Mouse (Mus musculus) ovary, postnatal 10 days (tissue): ENCODE data around the gene Olfr1408.

Source experiments
- DNase-seq: peaks from one replicate; pipeline ENCODE4 v3.0.0; 2022; ENCODE audit warnings: low spot score

Olfr1408 gene

GRCm38 (mm10) chr1:173137274-173137673 is at the start of gene Olfr1408:
Gene Olfr1408, minus strand, starts transcription at chr1:173137374.
- no peak for DNase-seq

DNA sequence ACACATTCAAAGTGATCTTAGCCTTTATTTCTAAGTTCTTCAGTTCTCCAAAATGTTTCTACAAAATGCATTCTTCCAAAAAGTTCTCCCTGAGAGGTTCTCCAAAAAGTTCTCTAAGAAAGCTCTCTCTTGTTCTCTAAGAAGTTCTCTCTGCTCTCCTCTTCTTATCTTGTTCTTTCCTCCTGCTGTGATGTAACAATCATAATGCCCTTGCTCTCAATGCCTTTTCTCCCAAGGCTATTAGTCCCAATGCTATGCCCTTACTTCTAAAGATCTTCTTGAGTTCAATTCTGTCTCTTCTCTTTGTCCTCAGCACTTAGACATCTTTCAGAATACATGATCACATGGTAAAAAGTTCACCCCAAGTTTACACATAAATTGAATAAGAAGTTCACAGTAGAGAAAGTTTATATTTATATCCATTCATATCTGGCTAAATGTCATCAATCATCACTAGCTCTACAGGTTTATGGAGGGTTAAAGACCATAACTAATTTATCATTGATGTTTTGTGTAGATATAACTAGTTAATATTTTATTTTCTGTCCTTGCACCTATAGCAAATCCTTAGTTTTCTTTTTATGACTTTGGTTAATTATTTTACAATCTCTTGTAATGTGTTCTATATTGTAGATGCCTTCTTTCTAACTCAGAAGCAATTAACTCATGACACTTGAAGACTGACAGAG is 37.1 kb upstream of the Olfr1408 start:
- no peak for DNase-seq
